Mouse (Mus musculus): Measurements from ENCODE around the gene Iqschfp. TPM values are rescaled to one million over a fixed set of nuclear protein-coding genes. Genes with fewer than 3 reads are reported as not detected.

Iqschfp gene
- polyA plus RNA-seq, 1 experiment: 10.6 TPM

- peaks cover 20% of the 10 kb centered on the region for H3K4me1 ChIP-seq (ENCODE audit: control insufficient read depth, insufficient read depth, low read length)
- no peak overlapping the region for H3K4me3 ChIP-seq (ENCODE audit: insufficient read depth, low read length)
- H3K27ac ChIP-seq (ENCODE audit: insufficient read depth, low read length): no peak overlapping the region
- TF ChIP-seq CTCF (IDR thresholded peaks at IDR 0.05; ENCODE audit: extremely low read depth, insufficient read depth, low read length) (no peak), POLR2A (IDR thresholded peaks at IDR 0.05; ENCODE audit: extremely low read depth, insufficient read depth, low read length) (no peak)
Observed at GRCm38 (mm10) chr3:68590436-68590835, 698.4 kb downstream of the Iqschfp start.

GRCm38 (mm10) chr3:68592575-68592974 is 700.5 kb downstream of the Iqschfp start:
- Histone ChIP-seq H3K4me3 (ENCODE audit: insufficient read depth, low read length) (no peak overlapping the region), H3K27ac (ENCODE audit: insufficient read depth, low read length) (0 out of 2 replicates have a peak overlapping the region, but pooled peaks have one; percentile 17), H3K4me1 (ENCODE audit: control insufficient read depth, insufficient read depth, low read length) (peaks cover 21% of the 10 kb centered on the region)
- no peak for TF ChIP-seq CTCF (IDR thresholded peaks at IDR 0.05; ENCODE audit: extremely low read depth, insufficient read depth, low read length)
- no peak for TF ChIP-seq POLR2A (IDR thresholded peaks at IDR 0.05; ENCODE audit: extremely low read depth, insufficient read depth, low read length)

DNA sequence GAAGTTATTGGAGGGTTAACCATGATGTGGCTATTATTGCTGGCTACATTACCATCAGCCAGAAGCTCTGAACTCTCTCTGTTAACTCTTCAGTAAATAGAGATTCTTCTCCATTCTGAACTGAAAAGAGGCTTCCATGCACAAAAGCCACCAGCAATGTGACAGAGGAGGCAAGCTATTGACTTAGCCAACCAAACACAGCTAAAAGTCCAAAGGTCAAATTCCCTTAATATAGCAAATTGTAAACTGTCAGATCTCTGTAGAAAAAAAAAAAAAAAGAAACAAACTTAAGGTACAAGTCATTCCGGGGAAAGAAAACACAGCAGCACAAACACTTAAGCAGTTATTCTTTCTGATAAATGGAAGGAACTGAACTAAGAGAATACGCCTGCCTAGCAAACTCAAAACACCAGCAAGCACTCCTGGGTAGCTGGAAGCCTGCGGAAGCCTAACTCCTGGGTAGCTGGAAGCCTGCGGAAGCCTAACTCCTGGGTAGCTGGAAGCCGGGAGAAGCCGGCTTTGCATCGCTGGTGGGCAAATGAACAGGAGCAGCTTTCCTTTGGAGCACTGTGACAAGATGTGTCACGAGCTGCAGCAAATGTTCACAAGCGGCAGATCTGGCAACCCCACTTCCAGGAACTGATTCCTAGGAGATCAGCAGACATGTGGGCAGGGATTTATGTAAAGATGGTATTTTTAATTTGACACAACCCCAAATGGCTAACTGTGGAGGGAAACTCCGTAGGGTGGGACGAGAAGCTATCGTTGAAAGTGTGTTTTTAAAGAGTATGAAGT is 701.2 kb downstream of the Iqschfp start:
- Histone ChIP-seq H3K27ac (ENCODE audit: insufficient read depth, low read length) (0 out of 2 replicates have a peak overlapping the region, but pooled peaks have one; percentile 17), H3K4me1 (ENCODE audit: control insufficient read depth, insufficient read depth, low read length) (peaks cover 21% of the 10 kb centered on the region), H3K4me3 (ENCODE audit: insufficient read depth, low read length) (no peak overlapping the region)
- TF ChIP-seq CTCF (IDR thresholded peaks at IDR 0.05; ENCODE audit: extremely low read depth, insufficient read depth, low read length) (no peak), POLR2A (IDR thresholded peaks at IDR 0.05; ENCODE audit: extremely low read depth, insufficient read depth, low read length) (peak; percentile 58)

DNA sequence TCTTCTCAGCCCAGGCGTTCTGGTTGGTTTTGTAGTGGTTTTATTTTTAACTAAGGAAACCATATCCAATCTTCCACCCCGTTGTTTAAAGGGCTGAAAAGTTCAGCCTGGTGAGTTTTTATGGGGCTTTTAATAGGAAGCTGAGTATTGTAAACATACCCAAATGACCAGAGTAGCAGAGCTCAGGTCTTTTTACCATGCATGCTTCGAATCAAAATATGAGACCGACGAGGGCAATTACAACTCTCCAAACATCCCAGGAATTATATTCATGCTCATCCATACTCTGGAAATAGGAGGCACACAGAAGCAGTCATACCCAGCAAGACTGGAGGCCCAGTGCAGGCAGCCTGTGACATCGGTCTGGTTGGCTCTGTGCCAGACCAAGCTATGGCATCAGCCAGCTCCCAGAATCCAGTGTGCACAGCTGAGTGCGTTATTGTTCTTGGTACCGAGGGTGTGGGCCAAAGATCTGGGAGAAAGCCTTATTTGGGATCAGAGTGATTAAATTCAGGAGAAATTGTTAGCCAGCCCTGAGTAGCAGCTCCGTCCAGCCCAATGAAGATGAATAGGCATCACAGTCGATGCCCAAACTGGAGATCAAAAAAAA is 703.4 kb downstream of the Iqschfp start:
- 0 out of 2 replicates have a peak overlapping the region, but pooled peaks have one; percentile 33 for H3K27ac ChIP-seq (ENCODE audit: insufficient read depth, low read length)
- H3K4me1 ChIP-seq (ENCODE audit: control insufficient read depth, insufficient read depth, low read length): peaks cover 18% of the 10 kb centered on the region
- no peak for TF ChIP-seq POLR2A (IDR thresholded peaks at IDR 0.05; ENCODE audit: extremely low read depth, insufficient read depth, low read length)
- TF ChIP-seq CTCF (IDR thresholded peaks at IDR 0.05; ENCODE audit: extremely low read depth, insufficient read depth, low read length): no peak
- no peak overlapping the region for H3K4me3 ChIP-seq (ENCODE audit: insufficient read depth, low read length)

DNA sequence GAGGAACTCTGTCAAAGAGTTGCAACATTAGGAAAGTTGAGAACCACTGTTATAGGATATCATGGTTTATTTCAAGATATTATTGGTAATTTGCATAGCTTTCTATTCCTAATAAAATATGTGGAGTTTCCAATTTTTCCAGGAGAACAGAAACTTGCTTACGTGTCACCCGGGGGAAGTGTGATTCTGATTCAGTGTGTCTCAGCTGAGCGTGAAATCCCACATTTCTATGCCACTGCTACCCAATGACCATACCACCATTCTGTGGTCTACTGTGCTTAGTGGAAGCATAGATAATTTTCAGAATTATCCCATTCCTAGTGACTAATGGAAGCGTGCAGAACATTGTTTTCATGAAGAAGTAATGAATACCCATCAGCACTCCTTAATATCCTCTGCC is 704.9 kb downstream of the Iqschfp start:
- no peak overlapping the region for H3K4me3 ChIP-seq (ENCODE audit: insufficient read depth, low read length)
- H3K4me1 ChIP-seq (ENCODE audit: control insufficient read depth, insufficient read depth, low read length): peaks cover 20% of the 10 kb centered on the region
- no peak overlapping the region for H3K27ac ChIP-seq (ENCODE audit: insufficient read depth, low read length)
- TF ChIP-seq POLR2A (IDR thresholded peaks at IDR 0.05; ENCODE audit: extremely low read depth, insufficient read depth, low read length) (no peak), CTCF (IDR thresholded peaks at IDR 0.05; ENCODE audit: extremely low read depth, insufficient read depth, low read length) (no peak)

DNA sequence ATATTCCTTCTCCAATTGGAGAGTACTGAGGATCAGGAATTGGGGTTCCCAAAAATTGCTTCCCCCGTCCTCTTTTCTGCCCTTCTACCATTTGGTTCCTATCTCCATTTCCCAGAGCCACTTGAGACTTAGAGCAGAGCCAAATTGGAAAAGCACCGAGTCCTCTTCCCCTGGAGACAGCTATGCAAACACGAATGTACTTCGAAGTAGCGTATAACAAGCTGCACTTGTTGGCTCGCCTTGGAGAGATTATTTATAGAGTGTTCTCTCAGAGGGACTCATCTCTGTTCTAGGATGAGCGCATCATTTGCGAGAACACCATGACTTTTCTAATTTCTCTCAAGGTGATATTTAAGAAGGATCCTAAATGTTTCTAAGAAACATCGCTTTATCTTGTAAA is 710.9 kb downstream of the Iqschfp start:
- peaks cover 25% of the 10 kb centered on the region for H3K4me1 ChIP-seq (ENCODE audit: control insufficient read depth, insufficient read depth, low read length)
- no peak for TF ChIP-seq CTCF (IDR thresholded peaks at IDR 0.05; ENCODE audit: extremely low read depth, insufficient read depth, low read length)
- 0 out of 2 replicates have a peak, but pooled peaks have one; percentile 15 for TF ChIP-seq POLR2A (IDR thresholded peaks at IDR 0.05; ENCODE audit: extremely low read depth, insufficient read depth, low read length)
- peak overlapping the region; percentile 44; the same call in 1 of the 2 replicates for H3K27ac ChIP-seq (ENCODE audit: insufficient read depth, low read length)

GRCm38 (mm10) chr3:68604467-68604866 is 712.4 kb downstream of the Iqschfp start:
- no peak for TF ChIP-seq POLR2A (IDR thresholded peaks at IDR 0.05; ENCODE audit: extremely low read depth, insufficient read depth, low read length)
- no peak for TF ChIP-seq CTCF (IDR thresholded peaks at IDR 0.05; ENCODE audit: extremely low read depth, insufficient read depth, low read length)
- Histone ChIP-seq H3K4me1 (ENCODE audit: control insufficient read depth, insufficient read depth, low read length) (peaks cover 23% of the 10 kb centered on the region), H3K4me3 (ENCODE audit: insufficient read depth, low read length) (no peak overlapping the region), H3K27ac (ENCODE audit: insufficient read depth, low read length) (peak overlapping the region; percentile 63)

More for the DNA sequence above, 710.9 kb downstream of the Iqschfp start:
- H3K4me3 ChIP-seq (ENCODE audit: insufficient read depth, low read length): no peak overlapping the region

- no peak overlapping the region for H3K4me3 ChIP-seq (ENCODE audit: insufficient read depth, low read length)
Observed at GRCm38 (mm10) chr3:68604962-68605361, 712.9 kb downstream of the Iqschfp start.

DNA sequence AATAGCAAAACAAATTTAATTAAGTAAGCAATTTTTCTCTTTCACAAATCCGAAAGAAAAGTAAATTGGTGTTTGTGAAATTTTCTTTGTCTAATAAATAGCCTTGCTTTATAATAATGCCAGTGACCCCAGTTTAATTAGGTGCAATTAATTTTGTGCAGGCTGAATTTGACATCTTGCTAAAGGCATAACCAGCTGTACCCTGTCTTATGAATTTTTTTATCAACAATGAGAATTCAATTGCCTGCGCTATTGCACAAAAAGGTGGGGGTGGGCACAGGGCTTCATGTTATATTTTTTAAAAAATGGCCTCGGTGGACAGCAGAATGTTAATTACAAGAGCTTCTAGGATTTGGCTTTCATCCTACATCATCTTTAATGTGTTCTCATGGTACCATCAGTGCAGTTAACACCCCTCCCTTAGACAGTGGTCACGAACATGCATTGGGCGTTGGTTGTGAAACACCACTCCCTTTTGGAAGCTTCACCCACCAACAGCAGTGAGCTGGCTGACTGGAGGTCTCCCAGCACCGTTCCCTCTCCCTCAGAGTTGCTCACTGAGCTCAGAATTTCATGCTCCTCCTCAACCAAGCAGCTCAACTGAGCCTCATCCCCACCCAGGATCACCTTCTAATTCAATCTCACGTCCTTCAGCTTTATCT is 714.0 kb downstream of the Iqschfp start:
- no peak for TF ChIP-seq CTCF (IDR thresholded peaks at IDR 0.05; ENCODE audit: extremely low read depth, insufficient read depth, low read length)
- TF ChIP-seq POLR2A (IDR thresholded peaks at IDR 0.05; ENCODE audit: extremely low read depth, insufficient read depth, low read length): 0 out of 2 replicates have a peak, but pooled peaks have one; percentile 34
- Histone ChIP-seq H3K4me1 (ENCODE audit: control insufficient read depth, insufficient read depth, low read length) (peaks cover 25% of the 10 kb centered on the region), H3K27ac (ENCODE audit: insufficient read depth, low read length) (peak overlapping the region; percentile 49; the same call in 1 of the 2 replicates), H3K4me3 (ENCODE audit: insufficient read depth, low read length) (no peak overlapping the region)

More at GRCm38 (mm10) chr3:68604962-68605361, 712.9 kb downstream of the Iqschfp start:
- TF ChIP-seq POLR2A (IDR thresholded peaks at IDR 0.05; ENCODE audit: extremely low read depth, insufficient read depth, low read length): no peak
- TF ChIP-seq CTCF (IDR thresholded peaks at IDR 0.05; ENCODE audit: extremely low read depth, insufficient read depth, low read length): no peak
- peak overlapping the region; percentile 63 for H3K27ac ChIP-seq (ENCODE audit: insufficient read depth, low read length)
- H3K4me1 ChIP-seq (ENCODE audit: control insufficient read depth, insufficient read depth, low read length): peaks cover 25% of the 10 kb centered on the region

Measured in cortical plate, adult 2 months (tissue).